Mouse (Mus musculus): ENCODE data around the gene Atf1. TPM values are rescaled to one million over a fixed set of nuclear protein-coding genes. Genes with fewer than 3 reads are reported as not detected.

The Atf1 gene
- total and polyA plus RNA-seq, 3 experiments, result 41.8 to 854 (median 183) TPM

DNA sequence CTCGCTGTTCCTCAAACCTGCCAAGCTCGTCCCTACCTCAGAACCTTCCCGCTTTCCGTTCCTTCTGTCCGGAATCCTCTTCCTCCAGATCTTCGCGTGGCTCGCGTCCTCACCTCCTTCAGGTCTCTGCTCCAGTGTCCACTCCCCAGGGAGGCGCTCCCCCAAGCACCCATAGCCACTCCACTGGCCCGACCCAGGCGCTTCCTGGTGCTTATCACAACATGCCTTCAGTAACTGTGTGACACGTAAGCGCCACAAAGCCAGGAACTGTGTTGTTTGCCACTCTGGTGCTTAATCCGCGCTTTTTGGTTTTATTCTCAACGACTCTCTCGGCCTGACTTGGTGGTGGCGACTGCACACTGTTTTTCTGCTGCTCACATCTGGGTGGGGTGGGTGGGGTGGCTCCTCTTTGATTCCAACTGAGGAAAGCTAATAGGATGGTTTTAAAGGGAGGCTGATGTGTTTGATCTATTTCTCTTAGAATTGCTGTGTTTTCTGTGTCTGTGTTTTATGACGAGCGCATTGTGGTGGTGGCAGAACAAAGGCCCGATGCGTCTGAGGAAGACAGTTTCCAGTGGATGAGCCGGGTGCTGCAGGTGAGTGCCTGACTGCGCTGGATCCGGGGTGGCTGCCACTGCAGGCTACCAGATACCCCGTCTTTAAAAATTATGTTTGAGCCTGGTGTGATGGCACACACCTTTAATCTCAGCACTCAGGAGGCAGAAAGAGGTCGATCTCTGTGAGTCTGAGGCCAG is 44.9 kb upstream of the Atf1 start:
- peaks cover 2 to 28% of the 10 kb centered on the region in 2 experiments; a peak in 3 of 4 replicates for H3K36me3 ChIP-seq (ENCODE audit: control insufficient read depth in 1 of 2, insufficient read depth in 2 of 2, low read length in 2 of 2)
- DNase-seq (ENCODE audit: low read depth, low spot score), result no peak
- TF ChIP-seq ELF1 (IDR thresholded peaks at IDR 0.05; ENCODE audit: low read depth, low read length) (no peak), BHLHE40 (IDR thresholded peaks at IDR 0.05; ENCODE audit: borderline replicate concordance, low read depth, low read length) (no peak), CHD2 (IDR thresholded peaks at IDR 0.05; ENCODE audit: low read length) (no peak), ZNF384 (IDR thresholded peaks at IDR 0.05; ENCODE audit: low read depth, low read length) (no peak), NELFE (IDR thresholded peaks at IDR 0.05; ENCODE audit: low read depth, low read length) (no peak), TBP (IDR thresholded peaks at IDR 0.05; ENCODE audit: low read depth, low read length) (no peak), MAZ (IDR thresholded peaks at IDR 0.05; ENCODE audit: low read depth, low read length) (no peak), CHD1 (IDR thresholded peaks at IDR 0.05; ENCODE audit: low read depth, low read length) (no peak), MXI1 (IDR thresholded peaks at IDR 0.05; ENCODE audit: low read depth, low read length) (no peak), POLR2AphosphoS2 (IDR thresholded peaks at IDR 0.05; ENCODE audit: low read length) (no peak), UBTF (IDR thresholded peaks at IDR 0.05; ENCODE audit: borderline replicate concordance, insufficient read depth, low read depth, low read length) (no peak), GABPA (IDR thresholded peaks at IDR 0.05; ENCODE audit: low read depth, low read length) (no peak), ETS1 (IDR thresholded peaks at IDR 0.05; ENCODE audit: low read depth, low read length) (no peak), POLR2AphosphoS5 (IDR thresholded peaks at IDR 0.05; ENCODE audit: borderline replicate concordance, low read depth, low read length) (no peak)
- H3K4me3 ChIP-seq (ENCODE audit: control insufficient read depth in 1 of 2, insufficient read depth in 1 of 2, low read depth in 2 of 2, low read length in 2 of 2), result no peak overlapping the region
- H3K27me3 ChIP-seq (ENCODE audit: control insufficient read depth in 1 of 2, insufficient read depth in 2 of 2, low read length in 2 of 2), result no peaks in the 10 kb centered on the region
- no peak overlapping the region for H3K9ac ChIP-seq (ENCODE audit: control insufficient read depth, low read depth, low read length, poor library complexity, severe bottlenecking)
- no peaks in the 10 kb centered on the region for H3K79me2 ChIP-seq (ENCODE audit: control insufficient read depth, insufficient read depth, low read length, poor library complexity)
- H3K4me1 ChIP-seq (ENCODE audit: control insufficient read depth in 1 of 2, insufficient read depth in 2 of 2, low read length in 2 of 2), result peaks cover 7 to 31% of the 10 kb centered on the region in 2 experiments
- H3K9me3 ChIP-seq (replicated peaks; ENCODE audit: insufficient read depth, low read length), result no peaks in the 10 kb centered on the region
- no peak overlapping the region for H3K27ac ChIP-seq (ENCODE audit: control insufficient read depth, low read depth, low read length)

DNA sequence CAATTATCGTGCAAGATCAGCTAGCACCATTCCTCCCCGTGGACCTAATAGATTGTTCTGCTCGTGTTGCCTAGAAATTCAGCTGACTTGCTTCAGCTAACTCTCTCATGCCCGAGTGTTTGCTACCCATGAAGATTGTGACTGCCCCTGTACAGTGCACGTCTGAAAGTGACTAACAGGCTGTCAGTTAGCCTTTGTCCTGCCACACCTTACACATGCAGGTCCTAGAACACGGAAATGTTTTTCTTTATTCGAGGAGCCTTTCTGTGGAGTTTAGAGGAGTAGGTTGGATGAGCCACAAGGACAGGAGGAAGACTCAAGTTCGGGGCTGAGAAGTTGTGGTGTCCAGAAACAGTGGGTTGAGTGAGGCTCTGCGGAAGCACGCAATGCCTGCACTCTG is 44.1 kb upstream of the Atf1 start:
- no peak for DNase-seq (ENCODE audit: low read depth, low spot score)
- Histone ChIP-seq H3K36me3 (ENCODE audit: control insufficient read depth in 1 of 2, insufficient read depth in 2 of 2, low read length in 2 of 2) (peaks cover 2 to 34% of the 10 kb centered on the region in 2 experiments; a peak in 3 of 4 replicates), H3K9ac (ENCODE audit: control insufficient read depth, low read depth, low read length, poor library complexity, severe bottlenecking) (no peak overlapping the region), H3K4me3 (ENCODE audit: control insufficient read depth in 1 of 2, insufficient read depth in 1 of 2, low read depth in 2 of 2, low read length in 2 of 2) (no peak overlapping the region), H3K4me1 (ENCODE audit: control insufficient read depth in 1 of 2, insufficient read depth in 2 of 2, low read length in 2 of 2) (peaks cover 7 to 33% of the 10 kb centered on the region in 2 experiments), H3K79me2 (ENCODE audit: control insufficient read depth, insufficient read depth, low read length, poor library complexity) (no peaks in the 10 kb centered on the region), H3K27ac (ENCODE audit: control insufficient read depth, low read depth, low read length) (no peak overlapping the region), H3K27me3 (ENCODE audit: control insufficient read depth in 1 of 2, insufficient read depth in 2 of 2, low read length in 2 of 2) (no peaks in the 10 kb centered on the region), H3K9me3 (replicated peaks; ENCODE audit: insufficient read depth, low read length) (no peaks in the 10 kb centered on the region)
- TF ChIP-seq CTCF (IDR thresholded peaks at IDR 0.05 in 2 of 3, conservative IDR thresholded peaks at IDR 0.05 in 1 of 3; ENCODE audit: control insufficient read depth in 1 of 3, insufficient read depth in 1 of 3, low read depth in 2 of 3, low read length in 3 of 3, poor library complexity in 1 of 3, severe bottlenecking in 1 of 3) (no peak), NRF1 (IDR thresholded peaks at IDR 0.05; ENCODE audit: insufficient read depth, low read depth, low read length, poor library complexity, severe bottlenecking) (no peak), MAZ (IDR thresholded peaks at IDR 0.05; ENCODE audit: low read depth, low read length) (no peak), CHD2 (IDR thresholded peaks at IDR 0.05; ENCODE audit: low read length) (no peak), UBTF (IDR thresholded peaks at IDR 0.05; ENCODE audit: borderline replicate concordance, insufficient read depth, low read depth, low read length) (no peak), MEF2A (IDR thresholded peaks at IDR 0.05; ENCODE audit: extremely low read depth, insufficient replicate concordance, low read depth, low read length, poor library complexity, severe bottlenecking) (no peak), ZKSCAN1 (IDR thresholded peaks at IDR 0.05; ENCODE audit: low read depth, low read length) (no peak), GATA1 (IDR thresholded peaks at IDR 0.05; ENCODE audit: low read depth, low read length) (no peak), MAFK (IDR thresholded peaks at IDR 0.05; ENCODE audit: borderline replicate concordance, low read depth, low read length) (no peak), POLR2AphosphoS2 (IDR thresholded peaks at IDR 0.05; ENCODE audit: low read length) (no peak), KAT2A (conservative IDR thresholded peaks at IDR 0.05; ENCODE audit: low read depth, low read length) (no peak), MYC (IDR thresholded peaks at IDR 0.05; ENCODE audit: low read depth, low read length) (no peak), USF2 (IDR thresholded peaks at IDR 0.05; ENCODE audit: borderline replicate concordance in 1 of 2, insufficient read depth in 1 of 2, low read depth in 1 of 2, low read length in 2 of 2) (no peak), JUND (IDR thresholded peaks at IDR 0.05; ENCODE audit: low read depth, low read length) (no peak), MYB (IDR thresholded peaks at IDR 0.05; ENCODE audit: low read depth, low read length) (no peak), HCFC1 (IDR thresholded peaks at IDR 0.05; ENCODE audit: low read depth, low read length) (no peak), MAX (IDR thresholded peaks at IDR 0.05; ENCODE audit: low read length) (no peak), RCOR1 (IDR thresholded peaks at IDR 0.05; ENCODE audit: low read depth, low read length) (no peak), BHLHE40 (IDR thresholded peaks at IDR 0.05; ENCODE audit: borderline replicate concordance, low read depth, low read length) (no peak), GABPA (IDR thresholded peaks at IDR 0.05; ENCODE audit: low read depth, low read length) (no peak)

Data from MEL (cell line).